Mouse (Mus musculus) bone marrow, adult 2 months (tissue): ENCODE data around the gene Tshz2.

Experiments
- CTCF ChIP-seq: fragments of 200-500 bp; IDR thresholded peaks from 2 replicates; pipeline ENCODE4 v1.5.1; 2011; ENCODE audit warnings: low read length, control low read depth; ENCODE audit not compliant: control insufficient read depth, insufficient read depth
- POLR2A ChIP-seq: fragments of 200-500 bp; IDR thresholded peaks from 2 replicates; pipeline ENCODE4 v1.6.1; 2011; ENCODE audit warnings: low read depth, mild to moderate bottlenecking, control low read depth, low read length, borderline replicate concordance; ENCODE audit not compliant: control insufficient read depth

- TF ChIP-seq CTCF = no peak
- TF ChIP-seq POLR2A = no peak
These were observed 307.7 kb downstream of the Tshz2 start for GRCm38 (mm10) chr2:169940297-169941142.
